Mouse (Mus musculus) hindbrain, embryonic 16.5 days (tissue): ENCODE measurements around the gene Cacng8. TPM values are rescaled to one million over a fixed set of nuclear protein-coding genes. Genes with fewer than 3 reads are reported as not detected.
A peak's percentile ranks its signal among the peaks of the same experiment; 100 is the strongest.

Source experiments
- ATAC-seq: fragments of 200-750 bp; cut with Nextera tagmentation; 2 replicates; pipeline ENCODE4 v1.8.0; 2017; ENCODE audit warnings: moderate TSS enrichment, moderate library complexity
- H3K27ac ChIP-seq: fragments of 300-500 bp; sonication (generic); 2 replicates; pipeline ENCODE4 v1.5.1; 2014; ENCODE audit warnings: low read depth, mild to moderate bottlenecking, control low read depth, low read length, moderate library complexity
- H3K27me3 ChIP-seq: fragments of 300-500 bp; sonication (generic); replicated peaks from 2 replicates; pipeline ENCODE4 v1.6.1; 2014; ENCODE audit warnings: low read length; ENCODE audit not compliant: control insufficient read depth, insufficient read depth
- H3K36me3 ChIP-seq: fragments of 300-500 bp; sonication (generic); 2 replicates; pipeline ENCODE4 v1.6.1; 2014; ENCODE audit warnings: mild to moderate bottlenecking, low read length, moderate library complexity, mixed read lengths; ENCODE audit not compliant: control insufficient read depth, insufficient read depth
- H3K4me1 ChIP-seq: fragments of 300-500 bp; sonication (generic); 2 replicates; pipeline ENCODE4 v1.6.1; 2014; ENCODE audit warnings: low read depth, low read length; ENCODE audit not compliant: control insufficient read depth, insufficient read depth
- H3K4me2 ChIP-seq: fragments of 300-500 bp; sonication (generic); 2 replicates; pipeline ENCODE4 v1.6.1; 2014; ENCODE audit warnings: mild to moderate bottlenecking, low read length, control low read depth, moderate library complexity
- H3K4me3 ChIP-seq: fragments of 300-500 bp; sonication (generic); 2 replicates; pipeline ENCODE4 v1.5.1; 2014; ENCODE audit warnings: mild to moderate bottlenecking, low read length, control low read depth, moderate library complexity
- H3K9ac ChIP-seq: fragments of 300-500 bp; sonication (generic); 2 replicates; pipeline ENCODE4 v1.6.1; 2014; ENCODE audit warnings: low read depth, mild to moderate bottlenecking, control low read depth, low read length, moderate library complexity
- H3K9me3 ChIP-seq: fragments of 300-500 bp; sonication (generic); 2 replicates; pipeline ENCODE4 v1.6.1; 2014; ENCODE audit warnings: mild to moderate bottlenecking, low read length, moderate library complexity; ENCODE audit not compliant: control insufficient read depth
- WGBS: fragments of 180-500 bp; shearing (Covaris S2); extraction: QIAGEN DNeasy Blood & Tissue Kit; methylation state at CpG from one replicate; pipeline ENCODE4 v1.1.7; 2014; 5-methylcytosine and 5-hydroxymethylcytosine counted together
- polyA plus RNA-seq: library from polyadenylated mRNA; unstranded; fragments of >200 nt; fragmentation: Nextera tagmentation; extraction: Ambion mirVana; gene quantifications from 2 replicates; pipeline ENCODE4 v1.2.1, GENCODE M21; 2015

The Cacng8 gene
- polyA plus RNA-seq, 1 experiment from 2014 or later, result 8.6 TPM

DNA sequence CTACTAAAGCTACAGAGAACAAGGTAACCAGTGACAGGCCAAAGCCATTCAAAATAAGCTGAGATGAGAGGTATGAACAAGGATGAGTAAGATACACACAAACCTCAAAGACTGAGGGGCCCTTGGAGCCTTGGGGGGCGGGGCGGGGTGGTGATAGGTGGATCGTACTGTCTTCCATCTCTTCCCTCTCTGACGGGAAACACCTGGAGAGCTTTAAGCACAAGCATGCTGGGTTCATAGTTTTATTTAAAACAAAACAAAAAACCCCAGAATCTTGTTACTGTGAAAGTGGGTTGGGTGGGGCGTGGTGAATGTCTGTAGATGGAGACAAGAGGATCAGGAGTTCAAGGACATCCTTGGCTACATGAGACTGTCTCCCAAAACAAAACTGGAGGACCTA lies 30.0 kb downstream of the Cacng8 start:
- 63% methylated on average over 5 of the region's 5 CpGs for WGBS
- Histone ChIP-seq H3K4me2 (no peak overlapping the region), H3K9me3 (no peaks in the 10 kb centered on the region), H3K27ac (no peak overlapping the region), H3K9ac (no peak overlapping the region), H3K4me3 (no peak overlapping the region), H3K36me3 (no peaks in the 10 kb centered on the region), H3K4me1 (peaks cover 5% of the 10 kb centered on the region; the same call in 1 of the 2 replicates), H3K27me3 (peaks cover 26% of the 10 kb centered on the region)
- no peak for ATAC-seq

GRCm38 (mm10) chr7:3421297-3421696 lies 30.8 kb downstream of the Cacng8 start:
- Histone ChIP-seq H3K36me3 (no peaks in the 10 kb centered on the region), H3K4me3 (no peak overlapping the region), H3K9ac (no peak overlapping the region), H3K27ac (no peak overlapping the region), H3K27me3 (peaks cover 26% of the 10 kb centered on the region), H3K4me1 (peaks cover 5% of the 10 kb centered on the region; the same call in 1 of the 2 replicates), H3K4me2 (no peak overlapping the region), H3K9me3 (no peaks in the 10 kb centered on the region)
- no peak for ATAC-seq
- 91% methylated on average over 3 of the region's 3 CpGs for WGBS

GRCm38 (mm10) chr7:3422051-3422450 lies 31.6 kb downstream of the Cacng8 start:
- Histone ChIP-seq H3K4me2 (no peak overlapping the region), H3K9ac (no peak overlapping the region), H3K27me3 (peaks cover 26% of the 10 kb centered on the region), H3K4me3 (no peak overlapping the region), H3K9me3 (no peaks in the 10 kb centered on the region), H3K27ac (no peak overlapping the region), H3K4me1 (peaks cover 5% of the 10 kb centered on the region; the same call in 1 of the 2 replicates), H3K36me3 (no peaks in the 10 kb centered on the region)
- 59% methylated on average over 7 of the region's 7 CpGs for WGBS
- ATAC-seq, result no peak

- Histone ChIP-seq H3K27me3 (peaks cover 26% of the 10 kb centered on the region), H3K4me3 (peak overlapping the region; percentile 28), H3K9ac (peak overlapping the region; percentile 46), H3K9me3 (no peaks in the 10 kb centered on the region), H3K27ac (no peak overlapping the region), H3K4me2 (peak overlapping the region; percentile 59), H3K4me1 (peaks cover 5% of the 10 kb centered on the region; the same call in 1 of the 2 replicates), H3K36me3 (no peaks in the 10 kb centered on the region)
- under 1% methylated on average over 26 of the region's 30 CpGs for WGBS
- ATAC-seq, result peak; percentile 38; the same call in 1 of the 2 replicates
These were observed 32.9 kb downstream of the Cacng8 start for GRCm38 (mm10) chr7:3423430-3423829.

DNA sequence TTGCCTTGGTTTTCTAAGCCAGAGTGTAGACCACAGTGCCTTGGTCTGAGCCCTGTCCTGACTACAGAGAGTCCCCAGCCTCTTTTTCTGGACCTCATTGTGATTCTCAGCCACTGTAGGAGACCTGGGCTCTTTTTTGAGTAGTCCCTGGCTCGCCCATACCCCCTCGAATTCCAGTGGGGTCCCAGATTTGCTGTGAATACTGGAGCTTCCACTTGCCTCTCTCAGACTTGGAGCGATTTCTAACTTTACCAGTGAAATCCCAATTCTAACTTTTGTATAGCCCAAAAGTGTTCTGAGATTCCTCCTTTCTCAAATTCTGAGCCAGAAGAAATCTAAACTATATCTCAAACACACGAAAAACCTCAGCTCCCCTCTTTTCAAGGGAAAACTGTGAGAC lies 33.4 kb downstream of the Cacng8 start, which contains the start of gene Cacng6:
Cacng6 (plus strand) TSS at position 301 of the 400 bp plus-strand sequence.
- peak within 1 kb of the TSS; percentile 28 for H3K4me3 ChIP-seq
- H3K9ac ChIP-seq, result peak within 1 kb of the TSS; percentile 46

DNA sequence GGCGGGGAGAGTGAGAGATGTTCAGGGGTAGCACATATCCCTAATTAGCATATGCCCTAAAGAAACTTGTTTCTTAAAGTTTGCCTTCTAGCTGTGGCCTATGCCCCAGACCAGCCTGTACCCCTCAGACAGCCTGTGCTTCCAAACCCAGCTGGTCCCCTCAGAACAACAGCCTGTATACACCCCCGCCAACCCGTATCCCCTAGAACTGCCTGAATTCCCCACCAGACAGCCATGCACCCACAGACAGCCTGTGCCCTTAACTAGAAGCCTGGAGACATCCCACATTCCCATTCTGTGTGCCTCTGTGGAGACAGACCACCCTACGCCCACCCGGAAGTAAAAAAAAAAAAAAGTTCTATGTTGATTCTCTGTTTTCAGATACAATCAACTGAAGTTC lies 34.7 kb downstream of the Cacng8 start:
- no peak overlapping the region for H3K9ac ChIP-seq
- H3K9me3 ChIP-seq, result no peaks in the 10 kb centered on the region
- ATAC-seq, result no peak
- H3K4me3 ChIP-seq, result no peak overlapping the region
- H3K36me3 ChIP-seq, result no peaks in the 10 kb centered on the region
- peaks cover 5% of the 10 kb centered on the region; the same call in 1 of the 2 replicates for H3K4me1 ChIP-seq
- 94% methylated on average over 5 of the region's 5 CpGs for WGBS
- no peak overlapping the region for H3K4me2 ChIP-seq
- peaks cover 26% of the 10 kb centered on the region for H3K27me3 ChIP-seq
- no peak overlapping the region for H3K27ac ChIP-seq

More for the DNA sequence above, 33.4 kb downstream of the Cacng8 start, which contains the start of gene Cacng6:
- ATAC-seq, result no peak; the same call in 1 of the 2 replicates
- Histone ChIP-seq H3K4me1 (peaks cover 5% of the 10 kb centered on the region; the same call in 1 of the 2 replicates), H3K36me3 (no peaks in the 10 kb centered on the region), H3K9me3 (no peaks in the 10 kb centered on the region), H3K4me2 (peak within 1 kb of the TSS; percentile 59), H3K27me3 (peaks cover 26% of the 10 kb centered on the region), H3K27ac (no peak within 1 kb of the TSS)
- WGBS, result 42% methylated on average over 4 of the region's 4 CpGs

- H3K36me3 ChIP-seq, result no peaks in the 10 kb centered on the region
- 75% methylated on average over 6 of the region's 6 CpGs for WGBS
- peaks cover 2% of the 10 kb centered on the region; the same call in 1 of the 2 replicates for H3K27me3 ChIP-seq
- no peak overlapping the region for H3K4me2 ChIP-seq
- no peak overlapping the region for H3K4me3 ChIP-seq
- ATAC-seq, result no peak
- H3K9me3 ChIP-seq, result no peaks in the 10 kb centered on the region
- no peaks in the 10 kb centered on the region for H3K4me1 ChIP-seq
- no peak overlapping the region for H3K9ac ChIP-seq
- H3K27ac ChIP-seq, result no peak overlapping the region
These were observed 39.7 kb downstream of the Cacng8 start for GRCm38 (mm10) chr7:3430161-3430560.

- Histone ChIP-seq H3K4me2 (no peak overlapping the region), H3K27ac (no peak overlapping the region), H3K36me3 (no peaks in the 10 kb centered on the region), H3K9ac (no peak overlapping the region), H3K27me3 (no peaks in the 10 kb centered on the region), H3K9me3 (no peaks in the 10 kb centered on the region), H3K4me3 (no peak overlapping the region), H3K4me1 (no peaks in the 10 kb centered on the region)
- 86% methylated on average over 1 of the region's 1 CpGs for WGBS
- no peak for ATAC-seq
These were observed 41.6 kb downstream of the Cacng8 start for GRCm38 (mm10) chr7:3432066-3432465.

DNA sequence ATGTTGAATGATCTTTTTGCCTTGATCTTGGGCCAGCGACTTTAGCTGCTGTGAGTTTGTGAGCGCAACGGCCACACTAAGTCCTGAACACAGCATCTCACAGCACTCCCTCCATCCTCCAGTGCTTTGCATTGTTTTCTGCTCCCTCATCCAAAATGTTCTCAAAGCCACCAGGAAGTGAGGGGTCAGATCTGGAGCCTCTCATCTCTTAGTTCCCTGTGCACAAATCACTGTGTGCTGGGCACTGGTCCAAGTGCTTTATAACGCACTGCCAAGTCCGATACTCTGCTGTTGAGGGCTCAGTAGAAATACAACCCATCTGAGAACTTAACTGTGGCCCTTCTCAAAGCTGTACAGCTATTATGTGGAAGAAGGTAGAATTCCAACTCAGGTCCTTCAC lies 47.5 kb downstream of the Cacng8 start:
- peaks cover 5% of the 10 kb centered on the region; the same call in 1 of the 2 replicates for H3K4me1 ChIP-seq
- H3K27ac ChIP-seq, result no peak overlapping the region
- H3K9me3 ChIP-seq, result no peaks in the 10 kb centered on the region
- H3K27me3 ChIP-seq, result no peaks in the 10 kb centered on the region
- no peak overlapping the region for H3K4me2 ChIP-seq
- ATAC-seq, result no peak
- H3K9ac ChIP-seq, result no peak overlapping the region
- 48% methylated on average over 5 of the region's 5 CpGs for WGBS
- no peak overlapping the region for H3K4me3 ChIP-seq
- no peaks in the 10 kb centered on the region for H3K36me3 ChIP-seq
